Mouse (Mus musculus): ENCODE results near the gene Slc7a8.

GRCm38 (mm10) chr14:54732206-54732605 is 49.5 kb downstream of the Slc7a8 start:
- TF ChIP-seq MAFK (IDR thresholded peaks at IDR 0.05; ENCODE audit: insufficient read depth, low read depth, low read length) (no peak), ZC3H11A (IDR thresholded peaks at IDR 0.05; ENCODE audit: borderline replicate concordance, low read depth, low read length) (no peak), HCFC1 (IDR thresholded peaks at IDR 0.05; ENCODE audit: borderline replicate concordance, insufficient read depth, low read length) (no peak), ZNF384 (IDR thresholded peaks at IDR 0.05; ENCODE audit: low read depth, low read length) (no peak), CHD2 (IDR thresholded peaks at IDR 0.05; ENCODE audit: low read depth, low read length) (no peak)

All from ES-E14 (cell line).